Mouse (Mus musculus) neural tube, embryonic 11.5 days (tissue): ENCODE measurements around the gene Ap1m2. TPM values are rescaled to one million over a fixed set of nuclear protein-coding genes. Genes with fewer than 3 reads are reported as not detected.

Source experiments
- ATAC-seq: fragments of 200-750 bp; cut with Nextera tagmentation; 2 replicates; pipeline ENCODE4 v1.8.0; 2017; ENCODE audit warnings: moderate number of reproducible peaks, mild to moderate bottlenecking, moderate TSS enrichment, moderate library complexity; ENCODE audit not compliant: insufficient read depth, low FRiP score, low TSS enrichment
- DNase-seq: peaks from one replicate; pipeline ENCODE4 v3.0.0-alpha.2; 2015; ENCODE audit warnings: low spot score
- H3K27ac ChIP-seq: fragments of 300-500 bp; sonication (generic); 2 replicates; pipeline ENCODE4 v1.5.1; 2014; ENCODE audit warnings: low read depth, mild to moderate bottlenecking, low read length
- H3K27me3 ChIP-seq: fragments of 300-500 bp; sonication (generic); 2 replicates; pipeline ENCODE4 v1.6.1; 2014; ENCODE audit warnings: mild to moderate bottlenecking, low read length, mixed read lengths; ENCODE audit not compliant: control insufficient read depth, insufficient read depth
- H3K36me3 ChIP-seq: fragments of 300-500 bp; sonication (generic); 2 replicates; pipeline ENCODE4 v1.6.1; 2014; ENCODE audit warnings: mild to moderate bottlenecking, low read length, moderate library complexity, mixed read lengths; ENCODE audit not compliant: control insufficient read depth, insufficient read depth
- H3K4me1 ChIP-seq: fragments of 300-500 bp; sonication (generic); 2 replicates; pipeline ENCODE4 v1.6.1; 2014; ENCODE audit warnings: low read length, mixed read lengths; ENCODE audit not compliant: control insufficient read depth, insufficient read depth
- H3K4me2 ChIP-seq: fragments of 300-500 bp; sonication (generic); 2 replicates; pipeline ENCODE4 v1.6.1; 2014; ENCODE audit warnings: low read depth, mild to moderate bottlenecking, moderate library complexity
- H3K4me3 ChIP-seq: fragments of 300-500 bp; sonication (generic); 2 replicates; pipeline ENCODE4 v1.5.1; 2014; ENCODE audit warnings: low read depth, low read length
- H3K9ac ChIP-seq: fragments of 300-500 bp; sonication (generic); 2 replicates; pipeline ENCODE4 v1.6.1; 2014; ENCODE audit warnings: mild to moderate bottlenecking, low read length
- H3K9me3 ChIP-seq: fragments of 300-500 bp; sonication (generic); 2 replicates; pipeline ENCODE4 v1.6.1; 2016; ENCODE audit warnings: low read length; ENCODE audit not compliant: control insufficient read depth
- WGBS: fragments of 180-500 bp; shearing (Covaris S2); extraction: QIAGEN DNeasy Blood & Tissue Kit; methylation state at CpG from one replicate; pipeline ENCODE4 v1.1.7; 2014; 5-methylcytosine and 5-hydroxymethylcytosine counted together
- polyA plus RNA-seq: library from polyadenylated mRNA; unstranded; fragments of >200 nt; fragmentation: Nextera tagmentation; extraction: Ambion mirVana; gene quantifications from 2 replicates; pipeline ENCODE4 v1.2.1, GENCODE M21; 2014

The Ap1m2 gene
- polyA plus RNA-seq, 1 experiment from 2014 or later: 2.7 TPM

DNA sequence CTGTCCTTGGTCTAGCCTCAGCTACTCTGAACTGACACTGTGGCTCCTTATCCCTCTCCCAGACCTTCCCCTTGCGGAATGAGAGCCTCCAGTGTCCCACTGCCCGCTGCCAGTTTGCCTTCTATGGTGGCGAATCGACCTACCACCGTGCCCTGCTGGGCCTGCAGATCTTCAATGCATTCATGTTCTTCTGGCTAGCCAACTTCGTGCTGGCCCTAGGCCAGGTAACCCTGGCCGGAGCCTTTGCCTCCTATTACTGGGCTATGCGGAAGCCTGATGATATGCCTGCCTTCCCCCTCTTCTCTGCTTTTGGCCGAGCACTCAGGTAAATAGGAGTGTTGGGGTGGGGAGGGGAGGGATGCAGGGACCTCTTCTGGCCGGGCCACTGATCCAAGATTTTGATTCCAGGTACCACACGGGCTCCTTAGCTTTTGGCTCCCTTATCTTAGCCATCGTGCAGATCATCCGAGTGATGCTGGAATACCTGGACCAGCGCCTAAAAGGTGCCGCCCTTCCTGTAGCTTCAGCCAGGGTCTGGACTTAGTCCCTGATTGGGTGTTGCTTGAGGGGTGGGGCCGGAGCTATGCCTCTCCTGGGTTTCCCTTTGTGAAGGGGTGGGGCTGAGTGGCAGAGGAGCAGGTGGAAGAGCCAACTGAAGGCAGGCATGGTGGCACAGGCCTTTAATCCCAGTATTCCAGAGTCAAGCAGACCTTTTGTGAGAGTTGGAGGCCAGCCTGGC lies 34.7 kb upstream of the Ap1m2 start:
- Histone ChIP-seq H3K36me3 (peaks cover 15% of the 10 kb centered on the region), H3K27ac (no peak overlapping the region), H3K27me3 (no peaks in the 10 kb centered on the region), H3K9ac (no peak overlapping the region), H3K4me2 (no peak overlapping the region), H3K4me3 (no peak overlapping the region), H3K4me1 (no peaks in the 10 kb centered on the region), H3K9me3 (no peaks in the 10 kb centered on the region)
- ATAC-seq (no peak), DNase-seq (no peak)
- 74% methylated on average over 16 of the region's 16 CpGs for WGBS

DNA sequence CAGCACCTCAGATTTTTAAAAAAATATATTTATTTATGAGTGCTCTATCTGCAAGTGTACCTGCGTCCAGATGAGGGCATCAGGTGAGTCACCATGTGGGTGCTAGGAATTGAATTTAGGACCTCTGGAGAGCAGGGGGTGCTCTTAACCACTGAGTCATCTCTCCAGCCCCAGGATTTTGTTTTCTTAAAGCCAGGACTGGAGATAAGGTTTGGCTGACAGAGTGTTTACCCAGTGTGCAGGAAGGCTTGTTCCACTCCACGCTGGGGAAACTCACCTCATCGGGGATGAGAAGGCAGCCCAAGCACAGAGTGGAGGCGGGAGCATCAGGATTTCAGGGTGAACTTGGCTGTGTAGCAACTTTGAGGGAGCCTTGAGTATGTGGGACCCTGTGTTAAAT lies 28.3 kb upstream of the Ap1m2 start:
- WGBS: 85% methylated on average over 4 of the region's 4 CpGs
- Histone ChIP-seq H3K4me3 (no peak overlapping the region), H3K36me3 (peaks cover 4% of the 10 kb centered on the region; the same call in 1 of the 2 replicates), H3K9ac (no peak overlapping the region), H3K4me2 (no peak overlapping the region), H3K27me3 (no peaks in the 10 kb centered on the region), H3K4me1 (no peaks in the 10 kb centered on the region), H3K9me3 (no peaks in the 10 kb centered on the region), H3K27ac (no peak overlapping the region)
- ATAC-seq (no peak), DNase-seq (no peak)

DNA sequence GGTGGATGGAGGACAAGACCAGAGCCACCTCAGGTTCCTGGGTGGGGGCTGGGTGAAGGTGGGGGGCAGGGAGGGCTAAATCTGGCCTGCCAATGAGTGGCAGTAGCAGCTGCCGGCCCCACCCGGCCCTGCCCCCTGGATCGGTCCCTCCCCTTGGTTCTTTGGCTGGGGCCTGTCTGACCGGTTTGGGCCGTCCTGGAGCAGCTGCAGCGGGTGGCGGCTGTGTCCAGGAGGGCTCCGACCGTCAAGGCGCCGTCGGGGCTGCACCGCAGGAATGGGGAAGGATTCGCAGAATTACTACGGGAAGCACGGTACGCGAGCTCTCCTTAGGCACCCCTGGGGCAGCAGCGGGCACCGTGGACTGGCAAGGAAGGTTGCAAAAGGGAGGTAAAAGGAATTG lies 25.5 kb upstream of the Ap1m2 start:
- Histone ChIP-seq H3K9ac (no peak overlapping the region), H3K4me1 (no peaks in the 10 kb centered on the region), H3K27me3 (no peaks in the 10 kb centered on the region), H3K9me3 (no peaks in the 10 kb centered on the region), H3K27ac (no peak overlapping the region), H3K4me2 (no peak overlapping the region), H3K4me3 (no peak overlapping the region), H3K36me3 (no peaks in the 10 kb centered on the region)
- DNase-seq (no peak), ATAC-seq (no peak)
- 16% methylated on average over 20 of the region's 20 CpGs for WGBS

DNA sequence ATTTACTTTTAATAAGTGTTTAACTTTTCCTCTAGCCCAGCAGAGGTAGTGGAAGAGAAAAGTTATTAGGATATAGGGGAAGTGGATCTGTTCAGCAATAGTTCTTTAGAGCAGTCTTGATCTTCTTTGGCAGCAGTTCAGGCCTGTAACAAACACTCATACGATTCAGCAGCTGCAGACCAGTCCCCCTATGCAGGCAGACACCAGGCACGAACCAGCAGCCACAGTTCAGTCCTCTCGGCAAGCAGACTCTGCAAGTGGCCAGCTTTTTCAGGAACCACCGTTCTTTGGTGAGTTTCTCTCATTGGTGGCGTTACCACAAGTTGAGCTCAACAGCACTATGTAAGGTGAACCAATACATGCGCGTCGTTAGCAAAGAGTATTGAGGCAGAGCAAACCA lies 24.4 kb upstream of the Ap1m2 start:
- ATAC-seq (no peak), DNase-seq (no peak)
- Histone ChIP-seq H3K4me1 (no peaks in the 10 kb centered on the region; the same call in 1 of the 2 replicates), H3K36me3 (no peaks in the 10 kb centered on the region), H3K9ac (no peak overlapping the region), H3K9me3 (no peaks in the 10 kb centered on the region), H3K27ac (no peak overlapping the region), H3K27me3 (no peaks in the 10 kb centered on the region), H3K4me3 (no peak overlapping the region), H3K4me2 (no peak overlapping the region)
- WGBS: 87% methylated on average over 8 of the region's 8 CpGs

DNA sequence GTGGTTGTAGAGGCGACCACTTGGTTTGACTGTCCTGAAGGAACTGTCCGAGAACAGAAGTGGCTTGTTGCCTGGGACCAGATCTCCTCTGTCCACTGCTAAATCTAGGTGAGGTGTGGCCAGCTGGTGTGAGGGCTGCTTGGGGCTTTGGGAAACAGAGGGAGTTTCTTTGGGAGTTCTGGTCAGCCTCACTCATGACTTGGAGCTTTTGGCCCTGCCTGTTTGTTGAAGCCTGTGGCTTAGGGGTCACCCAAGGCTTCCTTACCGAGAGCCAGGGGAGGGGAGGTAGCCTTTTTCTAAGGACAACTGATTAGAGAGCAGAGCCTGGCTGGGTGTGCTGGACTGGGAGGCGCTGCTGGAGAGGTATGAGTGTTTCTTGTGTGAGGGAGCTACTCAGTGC lies 23.3 kb upstream of the Ap1m2 start:
- H3K9ac ChIP-seq: no peak overlapping the region
- no peak for DNase-seq
- no peak for ATAC-seq
- 86% methylated on average over 4 of the region's 4 CpGs for WGBS
- H3K9me3 ChIP-seq: no peaks in the 10 kb centered on the region
- H3K36me3 ChIP-seq: no peaks in the 10 kb centered on the region
- no peaks in the 10 kb centered on the region; the same call in 1 of the 2 replicates for H3K4me1 ChIP-seq
- no peak overlapping the region for H3K4me3 ChIP-seq
- no peaks in the 10 kb centered on the region for H3K27me3 ChIP-seq
- H3K27ac ChIP-seq: no peak overlapping the region
- no peak overlapping the region for H3K4me2 ChIP-seq

DNA sequence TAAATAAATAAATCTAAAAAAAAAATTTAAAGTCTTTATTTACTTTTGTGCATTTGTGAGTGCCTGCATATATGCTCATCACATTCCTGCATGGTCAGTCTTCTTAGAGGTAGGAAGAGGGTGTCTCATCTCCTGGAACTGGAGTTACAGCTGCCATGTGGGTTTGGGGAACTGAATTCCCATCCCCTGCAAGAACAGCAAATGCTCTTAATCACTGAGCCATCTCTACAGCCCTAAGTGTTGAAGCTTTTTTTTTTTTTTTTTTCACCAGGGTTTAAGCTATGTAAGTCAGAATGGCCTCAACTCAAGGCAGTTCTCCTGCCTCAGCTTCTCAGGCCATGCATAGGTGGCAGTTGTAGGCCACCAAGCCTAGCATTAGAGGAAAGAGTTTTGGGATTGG lies 22.6 kb upstream of the Ap1m2 start:
- H3K4me2 ChIP-seq: no peak overlapping the region
- H3K27me3 ChIP-seq: no peaks in the 10 kb centered on the region
- DNase-seq (no peak), ATAC-seq (no peak)
- no peak overlapping the region for H3K27ac ChIP-seq
- H3K4me3 ChIP-seq: no peak overlapping the region
- H3K4me1 ChIP-seq: no peaks in the 10 kb centered on the region; the same call in 1 of the 2 replicates
- H3K9ac ChIP-seq: no peak overlapping the region
- H3K9me3 ChIP-seq: no peaks in the 10 kb centered on the region
- no peaks in the 10 kb centered on the region for H3K36me3 ChIP-seq

DNA sequence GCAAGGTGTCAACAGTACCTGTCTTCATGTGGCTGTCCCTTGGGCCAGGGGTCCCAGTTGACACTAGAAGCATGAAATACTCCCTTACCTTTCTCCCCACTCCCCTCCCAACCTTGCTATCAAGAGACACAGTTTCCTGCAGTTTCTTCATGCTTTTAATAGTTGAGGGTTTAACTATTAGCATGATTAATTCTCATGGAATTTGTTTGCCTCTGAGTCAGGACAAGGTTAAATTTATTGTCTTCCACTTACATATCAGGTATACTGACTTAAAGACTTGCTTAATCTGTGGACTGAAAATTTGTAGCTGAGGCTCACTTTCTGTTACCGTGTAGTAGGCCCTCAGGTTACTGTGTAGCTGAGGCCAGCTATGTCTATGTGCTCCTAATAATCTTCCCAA lies 21.4 kb upstream of the Ap1m2 start:
- H3K9me3 ChIP-seq: no peaks in the 10 kb centered on the region
- H3K9ac ChIP-seq: no peak overlapping the region
- H3K27ac ChIP-seq: no peak overlapping the region
- H3K36me3 ChIP-seq: no peaks in the 10 kb centered on the region
- no peak overlapping the region for H3K4me2 ChIP-seq
- 97% methylated on average over 1 of the region's 1 CpGs for WGBS
- DNase-seq (no peak), ATAC-seq (no peak)
- H3K4me3 ChIP-seq: no peak overlapping the region
- no peaks in the 10 kb centered on the region for H3K27me3 ChIP-seq
- H3K4me1 ChIP-seq: no peaks in the 10 kb centered on the region; the same call in 1 of the 2 replicates

DNA sequence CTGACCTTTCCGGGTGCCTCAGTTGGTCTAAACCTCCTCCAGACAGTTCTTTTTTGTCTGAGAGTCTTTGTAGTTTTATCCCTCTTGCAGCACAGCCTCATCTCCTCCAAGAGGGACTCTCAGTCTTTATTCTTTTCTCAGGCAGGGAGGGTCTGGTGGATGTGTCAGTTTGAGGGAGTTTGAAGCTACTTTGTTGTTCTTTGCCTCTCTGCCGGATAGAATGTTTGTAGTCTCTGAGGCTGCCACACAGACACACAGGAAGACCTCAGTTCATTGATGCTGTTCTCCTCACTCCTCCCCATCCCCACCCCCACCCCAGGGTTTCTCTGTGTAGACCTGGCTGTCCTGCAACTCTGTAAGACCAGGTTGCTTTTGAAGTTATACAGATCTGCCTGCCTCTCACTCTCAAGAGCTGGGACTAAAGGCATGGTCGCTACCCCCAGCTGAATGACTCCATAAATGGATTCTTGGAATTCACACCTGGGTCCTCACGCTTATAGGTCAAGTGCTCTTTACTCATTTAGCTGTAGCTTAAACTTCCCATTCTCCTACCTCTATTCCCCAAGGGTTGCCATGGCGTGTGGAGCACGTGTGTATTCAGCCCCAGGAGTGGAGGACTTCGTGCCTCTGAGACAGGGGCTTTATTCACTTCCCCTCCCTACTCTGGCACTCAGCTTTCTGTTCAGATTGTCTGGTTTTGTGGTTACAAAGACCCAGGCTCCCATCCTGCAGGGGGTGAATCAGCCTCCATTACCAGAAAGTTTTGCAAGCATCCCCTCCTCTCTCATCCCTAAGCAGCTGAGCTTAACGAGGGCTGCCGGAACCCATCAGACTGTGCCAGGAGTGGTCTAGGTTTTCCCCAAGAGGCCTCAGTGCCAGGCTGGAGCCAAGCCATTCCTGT lies 20.3 kb upstream of the Ap1m2 start:
- Histone ChIP-seq H3K4me3 (no peak overlapping the region), H3K27me3 (no peaks in the 10 kb centered on the region), H3K9me3 (no peaks in the 10 kb centered on the region), H3K27ac (no peak overlapping the region), H3K36me3 (no peaks in the 10 kb centered on the region), H3K4me2 (no peak overlapping the region), H3K4me1 (no peaks in the 10 kb centered on the region; the same call in 1 of the 2 replicates), H3K9ac (no peak overlapping the region)
- 42% methylated on average over 9 of the region's 9 CpGs for WGBS
- ATAC-seq (no peak), DNase-seq (no peak)
